In the genomic region with DNA sequence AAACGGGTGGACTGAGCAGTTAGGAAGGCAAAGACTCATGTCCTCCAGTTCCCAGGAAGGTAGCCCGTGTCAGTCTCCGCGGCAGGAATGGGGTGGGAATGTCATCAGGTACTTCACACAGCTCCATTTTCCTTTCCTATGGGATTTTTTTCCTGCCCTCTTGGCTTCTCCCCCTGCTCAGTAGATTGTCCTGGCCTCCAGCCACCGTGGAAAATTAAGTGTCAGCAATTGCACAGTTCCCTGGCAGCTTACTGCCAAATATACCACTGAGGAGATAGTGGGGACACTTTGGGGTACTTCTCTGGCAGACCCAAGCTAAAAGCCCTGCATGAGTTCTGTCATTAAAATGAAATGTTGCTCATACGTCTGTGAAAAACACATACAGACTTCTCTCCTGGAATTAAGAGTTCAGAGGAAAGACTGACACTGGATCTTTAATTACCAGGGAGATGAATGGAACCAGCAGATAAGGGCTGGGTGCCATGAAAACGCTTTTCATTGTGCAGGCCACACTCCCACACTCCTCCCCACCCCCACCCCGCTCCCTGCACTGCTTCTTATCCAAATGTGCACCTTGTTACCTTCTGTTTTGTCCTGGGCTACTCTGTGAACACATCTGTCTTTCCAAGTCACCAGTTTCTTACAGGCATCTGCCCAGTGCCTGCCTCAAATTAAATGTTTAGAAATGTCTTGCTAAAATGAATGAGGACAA, we compare ENCODE assay signal across 12 mouse cellular contexts.
DNase-seq lines count a peak whose midpoint lies in the region; ATAC-seq and TF ChIP-seq lines count a peak whose summit lies in the region.
"Had no signal": no experiment of that assay in that cellular context is flagged by ENCODE, and none has a peak within 500 bp of the region (broad histone marks: within the 10 kb centered on the region; RNA-seq: fewer than 3 reads in every experiment).

No protein-coding gene starts in this region.

- H3K4me3 ChIP-seq in forebrain, embryonic 10.5 days = no peak overlapping the region
- H3K4me3 ChIP-seq in forebrain, postnatal 0 days (ENCODE audit: low read depth, low read length) = no peak overlapping the region
- no peak overlapping the region for H3K4me3 ChIP-seq in midbrain, embryonic 12.5 days
- no peak overlapping the region for H3K4me3 ChIP-seq in midbrain, embryonic 10.5 days
- no peak overlapping the region for H3K4me3 ChIP-seq in hindbrain, embryonic 14.5 days (replicated peaks; ENCODE audit: low read length)
- no peak overlapping the region for H3K4me3 ChIP-seq in midbrain, postnatal 0 days (ENCODE audit: low read depth, low read length)

- 63% methylated on average over 8 of the region's 8 CpGs for WGBS in forebrain, embryonic 10.5 days
- WGBS in forebrain, postnatal 0 days = 37% methylated on average over 8 of the region's 8 CpGs
- WGBS in midbrain, embryonic 12.5 days = 51% methylated on average over 8 of the region's 8 CpGs
- 61% methylated on average over 8 of the region's 8 CpGs for WGBS in midbrain, embryonic 10.5 days
- 43% methylated on average over 8 of the region's 8 CpGs for WGBS in hindbrain, embryonic 14.5 days
- WGBS in midbrain, postnatal 0 days = 46% methylated on average over 8 of the region's 8 CpGs

- DNase-seq in forebrain, embryonic 10.5 days (ENCODE audit: extremely low spot score, low spot score) = no peak
- DNase-seq in forebrain, postnatal 0 days = no peak
- no peak for DNase-seq in midbrain, embryonic 10.5 days (ENCODE audit: low spot score)
- DNase-seq in hindbrain, embryonic 14.5 days (ENCODE audit: low spot score) = peak; percentile 32
- DNase-seq in midbrain, postnatal 0 days (ENCODE audit: low spot score) = peak; percentile 15
- DNase-seq in testis, postnatal 14 days (ENCODE audit: low spot score) = no peak
- DNase-seq in gastrocnemius, adult 18-20 months (ENCODE audit: low spot score) = no peak
- DNase-seq: B cell, adult 2 months; lung, adult 18-20 months had no signal

- no peak for ATAC-seq in forebrain, postnatal 0 days
- peak; percentile 74 for ATAC-seq in midbrain, embryonic 12.5 days (ENCODE audit: low FRiP score, low read depth)
- ATAC-seq in hindbrain, embryonic 14.5 days (ENCODE audit: low FRiP score) = peak; percentile 68; the same call in 1 of the 2 replicates
- ATAC-seq in midbrain, postnatal 0 days (ENCODE audit: low FRiP score) = no peak; the same call in 1 of the 2 replicates
- ATAC-seq: intestine, embryonic 16.5 days; Patski had no signal

- no peaks in the 10 kb centered on the region for H3K27me3 ChIP-seq in forebrain, embryonic 10.5 days (ENCODE audit: poor library complexity, severe bottlenecking)
- H3K27me3 ChIP-seq in forebrain, postnatal 0 days (ENCODE audit: insufficient read depth, low read length) = no peaks in the 10 kb centered on the region
- H3K27me3 ChIP-seq in midbrain, embryonic 12.5 days = no peaks in the 10 kb centered on the region
- no peaks in the 10 kb centered on the region for H3K27me3 ChIP-seq in midbrain, embryonic 10.5 days (ENCODE audit: low read depth, poor library complexity, severe bottlenecking)
- H3K27me3 ChIP-seq in hindbrain, embryonic 14.5 days (ENCODE audit: control insufficient read depth, insufficient read depth, low read length) = no peaks in the 10 kb centered on the region
- no peaks in the 10 kb centered on the region for H3K27me3 ChIP-seq in midbrain, postnatal 0 days (ENCODE audit: insufficient read depth, low read length)
- H3K27me3 ChIP-seq: Patski had no signal

- TF ChIP-seq CTCF in forebrain, postnatal 0 days (IDR thresholded peaks at IDR 0.05; ENCODE audit: low read depth) = no peak
- TF ChIP-seq CTCF in midbrain, postnatal 0 days (IDR thresholded peaks at IDR 0.05) = no peak

- H3K36me3 ChIP-seq in forebrain, embryonic 10.5 days (replicated peaks) = no peaks in the 10 kb centered on the region
- H3K36me3 ChIP-seq in forebrain, postnatal 0 days (ENCODE audit: insufficient read depth) = no peaks in the 10 kb centered on the region
- no peaks in the 10 kb centered on the region for H3K36me3 ChIP-seq in midbrain, embryonic 12.5 days
- no peaks in the 10 kb centered on the region for H3K36me3 ChIP-seq in midbrain, embryonic 10.5 days
- no peaks in the 10 kb centered on the region for H3K36me3 ChIP-seq in hindbrain, embryonic 14.5 days (replicated peaks; ENCODE audit: control insufficient read depth, insufficient read depth)
- H3K36me3 ChIP-seq in midbrain, postnatal 0 days (ENCODE audit: insufficient read depth, low read length) = no peaks in the 10 kb centered on the region

- H3K4me1 ChIP-seq in forebrain, embryonic 10.5 days = peaks cover 11% of the 10 kb centered on the region
- H3K4me1 ChIP-seq in forebrain, postnatal 0 days (ENCODE audit: insufficient read depth) = no peaks in the 10 kb centered on the region
- peaks cover 9% of the 10 kb centered on the region for H3K4me1 ChIP-seq in midbrain, embryonic 12.5 days
- peaks cover 10% of the 10 kb centered on the region for H3K4me1 ChIP-seq in midbrain, embryonic 10.5 days
- 0 out of 2 replicates have a peak, but pooled peaks cover 9% of the 10 kb centered on the region for H3K4me1 ChIP-seq in hindbrain, embryonic 14.5 days (replicated peaks; ENCODE audit: control insufficient read depth, insufficient read depth, low read length)
- H3K4me1 ChIP-seq in midbrain, postnatal 0 days (ENCODE audit: insufficient read depth, low read length) = no peaks in the 10 kb centered on the region

- no peak overlapping the region for H3K9ac ChIP-seq in forebrain, postnatal 0 days
- H3K9ac ChIP-seq in midbrain, embryonic 12.5 days (replicated peaks) = no peak overlapping the region
- no peak overlapping the region for H3K9ac ChIP-seq in hindbrain, embryonic 14.5 days
- no peak overlapping the region for H3K9ac ChIP-seq in midbrain, postnatal 0 days (replicated peaks; ENCODE audit: low read length, poor library complexity, severe bottlenecking)

- H3K4me2 ChIP-seq in forebrain, postnatal 0 days (ENCODE audit: low read depth) = no peak overlapping the region
- H3K4me2 ChIP-seq in midbrain, embryonic 12.5 days (replicated peaks) = no peak overlapping the region
- H3K4me2 ChIP-seq in hindbrain, embryonic 14.5 days (replicated peaks) = no peak overlapping the region
- H3K4me2 ChIP-seq in midbrain, postnatal 0 days (ENCODE audit: low read depth, low read length, poor library complexity, severe bottlenecking) = no peak overlapping the region

- peak overlapping the region; percentile 16; the same call in 1 of the 2 replicates for H3K27ac ChIP-seq in forebrain, embryonic 10.5 days
- H3K27ac ChIP-seq in forebrain, postnatal 0 days (ENCODE audit: low read depth, low read length) = no peak overlapping the region
- no peak overlapping the region for H3K27ac ChIP-seq in midbrain, embryonic 12.5 days (replicated peaks)
- no peak overlapping the region for H3K27ac ChIP-seq in midbrain, embryonic 10.5 days (replicated peaks)
- H3K27ac ChIP-seq in hindbrain, embryonic 14.5 days = 0 out of 2 replicates have a peak overlapping the region, but pooled peaks have one; percentile 20
- no peak overlapping the region for H3K27ac ChIP-seq in midbrain, postnatal 0 days (ENCODE audit: low read depth, low read length)

- H3K9me3 ChIP-seq in forebrain, embryonic 10.5 days = no peaks in the 10 kb centered on the region
- H3K9me3 ChIP-seq in forebrain, postnatal 0 days (ENCODE audit: low read length) = no peaks in the 10 kb centered on the region
- H3K9me3 ChIP-seq in midbrain, embryonic 12.5 days = no peaks in the 10 kb centered on the region
- no peaks in the 10 kb centered on the region for H3K9me3 ChIP-seq in midbrain, embryonic 10.5 days (replicated peaks)
- no peaks in the 10 kb centered on the region for H3K9me3 ChIP-seq in hindbrain, embryonic 14.5 days (ENCODE audit: control insufficient read depth, low read length)
- H3K9me3 ChIP-seq in midbrain, postnatal 0 days (ENCODE audit: low read length) = no peaks in the 10 kb centered on the region

Comparison
In these comparisons a context has a peak if more than half of its experiments do, and no peak if none do; other contexts are left out.
1. DNase-seq: peak in hindbrain, embryonic 14.5 days (single experiment) and midbrain, postnatal 0 days (single experiment); none in forebrain, embryonic 10.5 days (single experiment), forebrain, postnatal 0 days (single experiment), midbrain, embryonic 10.5 days (single experiment), testis, postnatal 14 days (single experiment) and gastrocnemius, adult 18-20 months (single experiment).
2. H3K27ac ChIP-seq: peak in forebrain, embryonic 10.5 days (single experiment) and hindbrain, embryonic 14.5 days (single experiment); none in forebrain, postnatal 0 days (single experiment), midbrain, embryonic 12.5 days (single experiment), midbrain, embryonic 10.5 days (single experiment) and midbrain, postnatal 0 days (single experiment).
3. ATAC-seq: peak in midbrain, embryonic 12.5 days (single experiment) and hindbrain, embryonic 14.5 days (single experiment); none in forebrain, postnatal 0 days (single experiment) and midbrain, postnatal 0 days (single experiment).